Mouse (Mus musculus) myocyte (in vitro differentiated cells): ENCODE measurements around the gene Gpc6. TPM values are rescaled to one million over a fixed set of nuclear protein-coding genes. Genes with fewer than 3 reads are reported as not detected.

ENCODE experiments used
- H3K27me3 ChIP-seq: one replicate; pipeline ENCODE4 v1.6.1; 2011; ENCODE audit not compliant: control insufficient read depth, insufficient read depth, insufficient read length
- H3K36me3 ChIP-seq: one replicate; pipeline ENCODE4 v1.6.1; 2011; ENCODE audit not compliant: control insufficient read depth, insufficient read depth
- H3K4me2 ChIP-seq: one replicate; pipeline ENCODE4 v1.6.1; 2011; ENCODE audit warnings: low read depth, control low read depth
- H3K4me3 ChIP-seq: one replicate; pipeline ENCODE4 v1.5.1; 2011; ENCODE audit warnings: mild to moderate bottlenecking, control low read depth, moderate library complexity
- H3K79me2 ChIP-seq: one replicate; pipeline ENCODE4 v1.6.1; 2011; ENCODE audit not compliant: control insufficient read depth, insufficient read depth
- H3ac ChIP-seq: one replicate; pipeline ENCODE4 v1.6.1; 2011; ENCODE audit not compliant: control insufficient read depth, insufficient read length
- CEBPB ChIP-seq: IDR thresholded peaks from 2 replicates; pipeline ENCODE4 v1.6.1; 2011; ENCODE audit warnings: mild to moderate bottlenecking, moderate library complexity; ENCODE audit not compliant: poor library complexity, insufficient read depth, severe bottlenecking
- E2F4 ChIP-seq: IDR thresholded peaks from one replicate; pipeline ENCODE4 v1.6.1; 2011; ENCODE audit warnings: mild to moderate bottlenecking, control low read depth, moderate library complexity; ENCODE audit not compliant: insufficient read depth
- MAX ChIP-seq: IDR thresholded peaks from one replicate; pipeline ENCODE4 v1.6.1; 2011; ENCODE audit warnings: low read depth, mild to moderate bottlenecking, control low read depth
- MYOD1 ChIP-seq, 3 experiments: IDR thresholded peaks; one replicate each; pipeline ENCODE4 v1.6.1; 2011; ENCODE audit warnings: control low read depth in 2 of 3, low read depth in 2 of 3, mild to moderate bottlenecking in 2 of 3, moderate library complexity in 1 of 3; ENCODE audit not compliant: insufficient read length in 2 of 3, control insufficient read depth in 1 of 3
- MYOG ChIP-seq, 3 experiments: IDR thresholded peaks; one replicate each; pipeline ENCODE4 v1.6.1; 2011; ENCODE audit warnings: control low read depth in 2 of 3, low read depth in 2 of 3, mild to moderate bottlenecking in 2 of 3; ENCODE audit not compliant: insufficient read length in 2 of 3, control insufficient read depth in 1 of 3, insufficient read depth in 1 of 3
- POLR2A ChIP-seq: IDR thresholded peaks from one replicate; pipeline ENCODE4 v1.6.1; 2011; ENCODE audit warnings: low read depth, mild to moderate bottlenecking, control low read depth, moderate library complexity; ENCODE audit not compliant: insufficient read length
- POLR2AphosphoS2 ChIP-seq: IDR thresholded peaks from one replicate; pipeline ENCODE4 v1.6.1; 2011; ENCODE audit warnings: low read depth, control low read depth; ENCODE audit not compliant: insufficient read length
- REST ChIP-seq: IDR thresholded peaks from one replicate; pipeline ENCODE4 v1.6.1; 2011; ENCODE audit warnings: mild to moderate bottlenecking, control low read depth, moderate library complexity; ENCODE audit not compliant: insufficient read depth, insufficient read length
- SRF ChIP-seq: IDR thresholded peaks from one replicate; pipeline ENCODE4 v1.6.1; 2011; ENCODE audit warnings: low read depth; ENCODE audit not compliant: control insufficient read depth, insufficient read length
- TCF12 ChIP-seq: IDR thresholded peaks from one replicate; pipeline ENCODE4 v1.6.1; 2011; ENCODE audit warnings: mild to moderate bottlenecking, control low read depth; ENCODE audit not compliant: poor library complexity, insufficient read depth, severe bottlenecking
- TCF3 ChIP-seq: IDR thresholded peaks from one replicate; pipeline ENCODE4 v1.6.1; 2011; ENCODE audit warnings: low read depth, control low read depth; ENCODE audit not compliant: insufficient read length
- USF1 ChIP-seq: IDR thresholded peaks from one replicate; pipeline ENCODE4 v1.6.1; 2011; ENCODE audit warnings: low read depth, mild to moderate bottlenecking, control low read depth, moderate library complexity
- polyA plus RNA-seq: library from polyadenylated mRNA; unstranded; fragments of >200 nt; fragmentation: generic; extraction: Trizol; gene quantifications from one replicate; pipeline ENCODE4 v1.2.1, GENCODE M21; 2012; ENCODE audit warnings: missing spikeins

Gene Gpc6
- polyA plus RNA-seq, 1 experiment = 5.0 TPM

DNA sequence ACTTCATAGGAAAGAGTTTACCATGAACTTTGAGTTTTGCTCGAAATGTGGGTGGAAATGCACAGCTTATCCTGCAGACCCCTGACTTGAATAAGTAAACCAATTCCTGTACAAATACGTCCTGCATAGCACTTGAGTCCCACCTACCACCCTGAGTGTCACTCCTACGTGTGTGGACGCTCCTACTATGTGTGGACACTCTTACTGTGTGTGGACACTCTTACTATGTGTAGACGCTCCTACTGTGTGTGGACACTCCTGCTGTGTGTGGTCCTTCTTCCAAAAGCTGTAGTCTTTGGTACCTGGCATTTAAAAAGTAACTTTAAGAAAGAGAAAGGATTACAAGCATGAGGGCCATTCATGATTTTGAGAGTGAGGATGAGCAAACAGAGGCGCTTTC, 1036.7 kb downstream of the Gpc6 start:
- Histone ChIP-seq H3K27me3 (no peaks in the 10 kb centered on the region), H3ac (no peak overlapping the region), H3K4me2 (no peak overlapping the region), H3K79me2 (no peaks in the 10 kb centered on the region), H3K36me3 (no peaks in the 10 kb centered on the region), H3K4me3 (no peak overlapping the region)
- TF ChIP-seq CEBPB (no peak), USF1 (no peak), POLR2AphosphoS2 (no peak), E2F4 (no peak), MYOD1 (IDR thresholded peaks at IDR 0.05; ENCODE audit: control insufficient read depth in 1 of 3, insufficient read length in 2 of 3, low read depth in 2 of 3) (no peak), POLR2A (no peak), SRF (no peak), REST (no peak), TCF12 (no peak), MAX (no peak), TCF3 (no peak)

- TF ChIP-seq CEBPB (no peak), POLR2A (no peak), MAX (no peak), MYOD1 (IDR thresholded peaks at IDR 0.05; ENCODE audit: control insufficient read depth in 1 of 3, insufficient read length in 2 of 3, low read depth in 2 of 3) (no peak), TCF12 (no peak), MYOG (IDR thresholded peaks at IDR 0.05; ENCODE audit: control insufficient read depth in 1 of 3, insufficient read depth in 1 of 3, insufficient read length in 2 of 3, low read depth in 2 of 3) (no peak), E2F4 (no peak), POLR2AphosphoS2 (no peak), TCF3 (no peak), REST (no peak), USF1 (no peak), SRF (no peak)
- H3K27me3 ChIP-seq = no peaks in the 10 kb centered on the region
Observed at GRCm38 (mm10) chr14:117962453-117962852, 1037.3 kb downstream of the Gpc6 start.

GRCm38 (mm10) chr14:117972576-117972975, 1047.5 kb downstream of the Gpc6 start:
- H3K27me3 ChIP-seq = no peaks in the 10 kb centered on the region

More at GRCm38 (mm10) chr14:117962453-117962852, 1037.3 kb downstream of the Gpc6 start:
- Histone ChIP-seq H3K4me3 (no peak overlapping the region), H3K79me2 (no peaks in the 10 kb centered on the region), H3K4me2 (no peak overlapping the region), H3ac (no peak overlapping the region), H3K36me3 (no peaks in the 10 kb centered on the region)

DNA sequence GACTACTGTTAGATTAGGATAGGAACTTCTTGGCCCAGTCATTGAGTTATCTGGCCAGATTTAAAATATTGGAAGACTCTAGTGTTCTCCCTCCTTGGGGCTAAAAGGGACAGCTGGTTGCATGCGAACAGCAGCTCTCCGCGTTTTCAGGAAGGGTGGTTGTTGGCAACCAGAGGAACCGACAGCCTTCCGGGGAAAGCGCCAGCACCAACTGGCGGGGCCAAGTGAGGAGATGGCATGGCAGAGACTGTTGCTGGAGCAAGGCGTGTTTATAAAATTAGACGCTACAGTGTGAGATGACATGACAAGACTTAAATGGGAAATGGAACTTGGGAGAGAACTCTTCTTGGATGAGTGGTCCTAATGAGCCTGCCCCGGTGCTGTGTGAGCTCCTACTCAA, 1056.4 kb downstream of the Gpc6 start:
- Histone ChIP-seq H3K27me3 (peaks cover 3% of the 10 kb centered on the region), H3K4me2 (no peak overlapping the region), H3K36me3 (no peaks in the 10 kb centered on the region), H3K79me2 (no peaks in the 10 kb centered on the region), H3K4me3 (no peak overlapping the region), H3ac (no peak overlapping the region)
- TF ChIP-seq TCF3 (no peak), MYOD1 (IDR thresholded peaks at IDR 0.05; ENCODE audit: control insufficient read depth in 1 of 3, insufficient read length in 2 of 3, low read depth in 2 of 3) (no peak), POLR2A (no peak), MYOG (IDR thresholded peaks at IDR 0.05; ENCODE audit: control insufficient read depth in 1 of 3, insufficient read depth in 1 of 3, insufficient read length in 2 of 3, low read depth in 2 of 3) (no peak), SRF (no peak)

More at GRCm38 (mm10) chr14:117972576-117972975, 1047.5 kb downstream of the Gpc6 start:
- Histone ChIP-seq H3ac (no peak overlapping the region), H3K36me3 (no peaks in the 10 kb centered on the region), H3K4me2 (no peak overlapping the region), H3K4me3 (no peak overlapping the region), H3K79me2 (no peaks in the 10 kb centered on the region)
- TF ChIP-seq CEBPB (no peak), REST (no peak), POLR2A (no peak), POLR2AphosphoS2 (no peak), USF1 (no peak), MYOG (IDR thresholded peaks at IDR 0.05; ENCODE audit: control insufficient read depth in 1 of 3, insufficient read depth in 1 of 3, insufficient read length in 2 of 3, low read depth in 2 of 3) (no peak), TCF12 (no peak), SRF (no peak), E2F4 (no peak), TCF3 (no peak), MAX (no peak), MYOD1 (IDR thresholded peaks at IDR 0.05; ENCODE audit: control insufficient read depth in 1 of 3, insufficient read length in 2 of 3, low read depth in 2 of 3) (no peak)

DNA sequence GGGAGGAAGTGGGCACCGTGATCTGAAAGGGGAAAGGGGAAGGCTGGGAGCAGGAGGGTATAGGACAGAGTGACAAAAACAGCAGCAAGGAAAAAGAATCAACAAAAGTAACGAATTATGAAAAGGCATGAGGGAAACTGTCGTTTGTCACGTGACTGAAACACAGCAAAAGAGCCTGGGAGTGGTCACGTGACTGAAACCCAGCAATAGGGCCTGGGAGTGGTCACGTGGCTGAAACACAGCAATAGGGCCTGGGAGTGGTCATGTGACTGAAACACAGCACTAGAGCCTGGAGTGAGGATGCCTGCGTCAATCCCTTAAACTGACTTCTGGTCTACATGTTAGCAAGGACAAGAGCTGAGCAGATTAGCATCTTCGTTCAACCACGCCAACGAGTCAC, 1063.3 kb downstream of the Gpc6 start:
- TF ChIP-seq USF1 (peak; percentile 47), CEBPB (no peak), E2F4 (no peak)
- Histone ChIP-seq H3K79me2 (no peaks in the 10 kb centered on the region), H3K36me3 (no peaks in the 10 kb centered on the region), H3K4me2 (no peak overlapping the region), H3ac (no peak overlapping the region), H3K4me3 (no peak overlapping the region), H3K27me3 (peaks cover 3% of the 10 kb centered on the region)
